Mouse (Mus musculus): Measurements from ENCODE around the gene Trappc1.

- TF ChIP-seq CTCF (IDR thresholded peaks at IDR 0.05; ENCODE audit: low read depth) (no peak), EP300 (IDR thresholded peaks at IDR 0.05; ENCODE audit: low read depth) (no peak)
Measured at GRCm38 (mm10) chr11:69331152-69331551, 7.4 kb downstream of the Trappc1 start.

Data from liver, embryonic 14.5 days (tissue).